Mouse (Mus musculus): ENCODE data around the gene Dennd4c.

GRCm38 (mm10) chr4:86726141-86726540 is 22.2 kb upstream of the Dennd4c start:
- TF ChIP-seq MAX (IDR thresholded peaks at IDR 0.05) (no peak), MYOD1 (IDR thresholded peaks at IDR 0.05; ENCODE audit: control insufficient read depth, insufficient read length, low read depth) (no peak), USF1 (IDR thresholded peaks at IDR 0.05; ENCODE audit: low read depth) (no peak), CTCF (IDR thresholded peaks at IDR 0.05; ENCODE audit: control insufficient read depth, insufficient read depth, insufficient read length) (no peak), FOSL1 (IDR thresholded peaks at IDR 0.05; ENCODE audit: insufficient read depth, low read length, poor library complexity, severe bottlenecking) (no peak), CEBPB (IDR thresholded peaks at IDR 0.05; ENCODE audit: low read depth) (no peak), MYOG (IDR thresholded peaks at IDR 0.05; ENCODE audit: control insufficient read depth, extremely low read depth, insufficient read length) (no peak)
